Mouse (Mus musculus) gastrocnemius, adult 8-10 months (tissue): ENCODE measurements around the gene Atp5d. TPM values are rescaled to one million over a fixed set of nuclear protein-coding genes. Genes with fewer than 3 reads are reported as not detected.
A peak's percentile ranks its signal among the peaks of the same experiment; 100 is the strongest.
"Not testable (repeated sequence)": the region's sequence is repeated elsewhere in the genome, so short reads cannot be mapped to it uniquely, and the experiment has no call there.

Experiments
- DNase-seq, 2 experiments: peaks; one replicate each; pipeline ENCODE4 v3.0.0; 2022; ENCODE audit warnings: low spot score in 2 of 2
- total RNA-seq, 4 experiments: library from RNA; stranded (reverse); gene quantifications; 2 replicates each; pipeline ENCODE4 v1.2.4; 2022

Atp5d gene
- total RNA-seq, 4 experiments from 2014 or later, result 525 to 571 (median 544) TPM

- DNase-seq, result peak; percentile 96 to 97
Measured at GRCm38 (mm10) chr10:80164998-80165344, 26.5 kb downstream of the Atp5d start.

- DNase-seq, result no peak
Measured at GRCm38 (mm10) chr10:80165392-80166128, 27.1 kb downstream of the Atp5d start, which contains the start of gene Cirbp. Gene Cirbp, plus strand, starts transcription at chr10:80165985.

GRCm38 (mm10) chr10:80166136-80166535 lies 27.7 kb downstream of the Atp5d start:
- DNase-seq, result not testable (repeated sequence)

- DNase-seq, result peak; percentile 97 to 98
Measured at GRCm38 (mm10) chr10:80167460-80168037, 29.1 kb downstream of the Atp5d start.

- DNase-seq, result peak; percentile 90 to 95
Measured at GRCm38 (mm10) chr10:80168038-80168661, 29.7 kb downstream of the Atp5d start.

- DNase-seq, result no peak
Measured at GRCm38 (mm10) chr10:80169070-80169469, 30.6 kb downstream of the Atp5d start.

- DNase-seq, result no peak
Measured at GRCm38 (mm10) chr10:80169651-80170050, 31.2 kb downstream of the Atp5d start.

- no peak for DNase-seq
Measured at GRCm38 (mm10) chr10:80170052-80170451, 31.6 kb downstream of the Atp5d start.

GRCm38 (mm10) chr10:80170601-80171021 lies 32.2 kb downstream of the Atp5d start:
- no peak for DNase-seq

GRCm38 (mm10) chr10:80171252-80171651 lies 32.8 kb downstream of the Atp5d start:
- DNase-seq, result no peak

- no peak for DNase-seq
Measured at GRCm38 (mm10) chr10:80171760-80172526, 33.5 kb downstream of the Atp5d start.

GRCm38 (mm10) chr10:80172527-80173292 lies 34.3 kb downstream of the Atp5d start, which contains the start of gene 1600002K03Rik:
Gene 1600002K03Rik, plus strand, starts transcription at chr10:80172944.
- DNase-seq, result peak; percentile 77 to 84

GRCm38 (mm10) chr10:80173358-80173757 lies 34.9 kb downstream of the Atp5d start:
- no peak for DNase-seq

GRCm38 (mm10) chr10:80173955-80174640 lies 35.7 kb downstream of the Atp5d start:
- no peak for DNase-seq

GRCm38 (mm10) chr10:80174705-80175104 lies 36.3 kb downstream of the Atp5d start:
- DNase-seq, result no peak

- DNase-seq, result no peak
Measured at GRCm38 (mm10) chr10:80175536-80176269, 37.3 kb downstream of the Atp5d start.

- no peak for DNase-seq
Measured at GRCm38 (mm10) chr10:80176270-80176834, 37.9 kb downstream of the Atp5d start.

- no peak for DNase-seq
Measured at GRCm38 (mm10) chr10:80177441-80178279, 39.2 kb downstream of the Atp5d start.
